Mouse (Mus musculus) testis, postnatal 14 days (tissue): ENCODE results near the gene Gm10375.
"Not testable (repeated sequence)": the region's sequence is repeated elsewhere in the genome, so short reads cannot be mapped to it uniquely, and the experiment has no call there.

Experiments
- DNase-seq: peaks from one replicate; pipeline ENCODE4 v3.0.0; 2021; ENCODE audit warnings: low spot score

The Gm10375 gene

GRCm38 (mm10) chr14:43607913-43608312, at the start of gene Gm10375:
Gm10375 (minus strand) TSS chr14:43608013.
- not testable (repeated sequence) for DNase-seq

- not testable (repeated sequence) for DNase-seq
Observed at GRCm38 (mm10) chr14:43579046-43579445, 28.8 kb downstream of the Gm10375 start, which contains the start of gene Gm17654. Gm17654 (minus strand) TSS chr14:43579146.

- not testable (repeated sequence) for DNase-seq
Observed at GRCm38 (mm10) chr14:43577969-43578368, 29.8 kb downstream of the Gm10375 start.
